Mouse (Mus musculus) small intestine, adult 2 months (tissue): Measurements from ENCODE around the gene Mast4. TPM values are rescaled to one million over a fixed set of nuclear protein-coding genes. Genes with fewer than 3 reads are reported as not detected.

Source experiments
- H3K27ac ChIP-seq: fragments of 200-500 bp; 2 replicates; pipeline ENCODE4 v1.5.1; 2012; ENCODE audit warnings: low read depth, low read length, control low read depth, inconsistent platforms; ENCODE audit not compliant: insufficient read depth
- H3K27me3 ChIP-seq: fragments of 200-500 bp; 2 replicates; pipeline ENCODE4 v1.6.1; 2012; ENCODE audit warnings: mild to moderate bottlenecking, moderate library complexity, low read length, inconsistent platforms; ENCODE audit not compliant: control insufficient read depth, insufficient read depth
- H3K36me3 ChIP-seq: fragments of 200-500 bp; 2 replicates; pipeline ENCODE4 v1.6.1; 2012; ENCODE audit warnings: mild to moderate bottlenecking, low read length, control low read depth, inconsistent platforms; ENCODE audit not compliant: control insufficient read depth, insufficient read depth
- H3K4me1 ChIP-seq: fragments of 200-500 bp; 2 replicates; pipeline ENCODE4 v1.6.1; 2012; ENCODE audit warnings: low read length, inconsistent platforms, mixed read lengths; ENCODE audit not compliant: control insufficient read depth, insufficient read depth, insufficient read length
- H3K4me3 ChIP-seq: fragments of 200-500 bp; 2 replicates; pipeline ENCODE4 v1.5.1; 2012; ENCODE audit warnings: low read depth, mild to moderate bottlenecking, control low read depth, inconsistent platforms, low read length, moderate library complexity
- CTCF ChIP-seq: fragments of 200-500 bp; IDR thresholded peaks from 2 replicates; pipeline ENCODE4 v1.5.1; 2012; ENCODE audit warnings: low read depth, mild to moderate bottlenecking, control low read depth, inconsistent platforms, low read length, moderate library complexity, mixed read lengths; ENCODE audit not compliant: insufficient replicate concordance, insufficient read length; ENCODE audit errors: extremely low read depth
- POLR2A ChIP-seq: fragments of 200-500 bp; IDR thresholded peaks from 2 replicates; pipeline ENCODE4 v1.6.1; 2012; ENCODE audit warnings: low read depth, mild to moderate bottlenecking, control low read depth, inconsistent platforms, low read length, moderate library complexity
- WGBS: fragments of 180-500 bp; shearing (Covaris S2); methylation state at CpG from one replicate; pipeline ENCODE4 v1.1.7; 2018; 5-methylcytosine and 5-hydroxymethylcytosine counted together
- polyA plus RNA-seq: library from polyadenylated mRNA; depleted of rRNA; stranded (reverse); fragments of >200 nt; gene quantifications from 2 replicates; pipeline ENCODE4 v1.2.3, GENCODE M21; 2012

The Mast4 gene
- polyA plus RNA-seq, 1 experiment: 5.3 TPM

GRCm38 (mm10) chr13:103244053-103244452 lies 90.2 kb downstream of the Mast4 start:
- TF ChIP-seq POLR2A: no peak
- no peak for TF ChIP-seq CTCF
- Histone ChIP-seq H3K27me3 (no peaks in the 10 kb centered on the region), H3K27ac (no peak overlapping the region), H3K36me3 (no peaks in the 10 kb centered on the region), H3K4me1 (no peaks in the 10 kb centered on the region), H3K4me3 (no peak overlapping the region)
- whole genome bisulfite sequencing: 31% methylated on average over 4 of the region's 4 CpGs

GRCm38 (mm10) chr13:103241092-103241491 lies 93.2 kb downstream of the Mast4 start:
- Histone ChIP-seq H3K4me1 (no peaks in the 10 kb centered on the region), H3K27me3 (no peaks in the 10 kb centered on the region), H3K36me3 (no peaks in the 10 kb centered on the region), H3K4me3 (no peak overlapping the region), H3K27ac (no peak overlapping the region)
- 89% methylated on average over 4 of the region's 4 CpGs for WGBS
- no peak for TF ChIP-seq CTCF
- TF ChIP-seq POLR2A: no peak

- Histone ChIP-seq H3K27ac (no peak overlapping the region), H3K36me3 (no peaks in the 10 kb centered on the region), H3K4me3 (no peak overlapping the region), H3K27me3 (no peaks in the 10 kb centered on the region), H3K4me1 (no peaks in the 10 kb centered on the region)
- WGBS: 84% methylated on average over 8 of the region's 8 CpGs
- no peak for TF ChIP-seq CTCF
- no peak for TF ChIP-seq POLR2A
Observed at GRCm38 (mm10) chr13:103239654-103240053, 94.6 kb downstream of the Mast4 start.

GRCm38 (mm10) chr13:103238034-103238705 lies 96.1 kb downstream of the Mast4 start:
- Histone ChIP-seq H3K27ac (no peak overlapping the region), H3K4me3 (no peak overlapping the region), H3K36me3 (no peaks in the 10 kb centered on the region), H3K4me1 (no peaks in the 10 kb centered on the region), H3K27me3 (no peaks in the 10 kb centered on the region)
- WGBS: 76% methylated on average over 7 of the region's 7 CpGs
- no peak for TF ChIP-seq POLR2A
- no peak for TF ChIP-seq CTCF

GRCm38 (mm10) chr13:103232171-103232570 lies 102.1 kb downstream of the Mast4 start:
- Histone ChIP-seq H3K4me1 (no peaks in the 10 kb centered on the region), H3K36me3 (no peaks in the 10 kb centered on the region), H3K4me3 (no peak overlapping the region), H3K27me3 (no peaks in the 10 kb centered on the region), H3K27ac (no peak overlapping the region)
- WGBS: 92% methylated on average over 7 of the region's 7 CpGs
- TF ChIP-seq CTCF: no peak
- no peak for TF ChIP-seq POLR2A

- Histone ChIP-seq H3K4me3 (no peak overlapping the region), H3K36me3 (no peaks in the 10 kb centered on the region), H3K4me1 (peaks cover 1% of the 10 kb centered on the region; the same call in 1 of the 2 replicates), H3K27ac (no peak overlapping the region), H3K27me3 (no peaks in the 10 kb centered on the region)
- 72% methylated on average over 4 of the region's 4 CpGs for WGBS
- TF ChIP-seq CTCF (no peak), POLR2A (no peak)
Observed at GRCm38 (mm10) chr13:103229069-103229468, 105.2 kb downstream of the Mast4 start.

- 61% methylated on average over 17 of the region's 17 CpGs for WGBS
- H3K4me3 ChIP-seq: no peak overlapping the region
- peaks cover 1% of the 10 kb centered on the region; the same call in 1 of the 2 replicates for H3K4me1 ChIP-seq
- no peaks in the 10 kb centered on the region for H3K36me3 ChIP-seq
- no peaks in the 10 kb centered on the region for H3K27me3 ChIP-seq
- H3K27ac ChIP-seq: no peak overlapping the region
- TF ChIP-seq CTCF: no peak
- TF ChIP-seq POLR2A: no peak
Observed at GRCm38 (mm10) chr13:103225895-103226815, 108.1 kb downstream of the Mast4 start.
